In genomic region chr9:73982597-73983344, GRCm38 (mm10) we compare ENCODE assay signal across 7 mouse cellular contexts. TPM values are rescaled to one million over a fixed set of nuclear protein-coding genes. Genes with fewer than 3 reads are reported as not detected.
DNase-seq lines count a peak whose midpoint lies in the region; ATAC-seq lines count a peak whose summit lies in the region.

No protein-coding gene starts in this region.

- ATAC-seq in granulocyte monocyte progenitor cell, adult 5-6 weeks (replicated peaks; ENCODE audit: poor library complexity, severe bottlenecking), result peak; percentile 77

- DNase-seq in ES-CJ7 (ENCODE audit: low read depth, low spot score), result peak; percentile 43
- peak; percentile 66 to 94 for DNase-seq in adrenal gland, adult (ENCODE audit: inconsistent age in 2 of 2, low spot score in 1 of 2)
- peak; percentile 91 for DNase-seq in embryo, embryonic 10.5 days (ENCODE audit: low spot score)
- peak; percentile 91 to 92 for DNase-seq in layer of hippocampus, postnatal 10 days (ENCODE audit: low spot score in 2 of 2)
- peak; percentile 74 for DNase-seq in lung, postnatal 14 days
- DNase-seq in right cerebral cortex, postnatal 36 days (ENCODE audit: low spot score in 2 of 2), result peak; percentile 49 to 58

RNA-seq across cellular contexts. Expression of gene Unc13c, which starts 14.0 kb away (rescaled TPM):
- total RNA-seq in granulocyte monocyte progenitor cell, adult 5-6 weeks (2014; fragmentation: Nextera tagmentation), result not detected in 2 replicates
- not detected in 2 replicates for total RNA-seq in granulocyte monocyte progenitor cell, adult 5-6 weeks (2017)
- total RNA-seq in layer of hippocampus, postnatal 10 days (2021), result 10 to 100 TPM; 13.9 to 15.7 TPM

Comparison
In these comparisons a context has a peak if more than half of its experiments do, and no peak if none do; other contexts are left out.
1. Peak in every context shown above with its lines: DNase-seq and ATAC-seq.
2. RNA of gene Unc13c, which starts 14.0 kb away (total RNA-seq): 13.9 to 15.7 TPM in layer of hippocampus, postnatal 10 days; not detected in granulocyte monocyte progenitor cell, adult 5-6 weeks; every median in the first group is over 10 times any median in the second.